Mouse (Mus musculus): ENCODE measurements at regions not wholly inside any gene's neighbourhood (a gene's known extent, or its start where the extent isn't known, plus 50 kb on each side); places are given as distances from the start of the nearest gene placed in this dataset.

DNA sequence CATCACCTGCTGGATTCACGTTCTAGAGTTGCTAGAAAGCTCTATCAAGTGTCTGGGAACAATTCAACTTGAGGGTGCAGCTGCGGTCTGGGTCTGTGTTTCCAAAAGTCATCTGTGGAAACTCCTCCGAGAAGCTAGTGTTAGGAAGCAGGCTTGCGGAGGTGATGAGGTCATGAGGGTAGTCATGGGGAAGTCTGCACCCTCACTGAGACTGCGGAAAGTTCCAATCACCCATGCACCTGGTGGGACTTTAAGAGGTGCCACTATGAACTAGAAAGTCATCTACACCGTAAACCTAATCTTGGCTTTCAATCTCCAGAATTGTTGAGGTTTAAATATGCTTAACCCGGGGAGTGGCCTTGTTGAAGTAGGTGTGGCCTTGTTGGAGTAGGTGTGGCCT is 195.5 kb upstream of the Afdn start:
- TF ChIP-seq POLR2A (IDR thresholded peaks at IDR 0.05; ENCODE audit: low read depth, low read length) (no peak), CTCF (IDR thresholded peaks at IDR 0.05; ENCODE audit: borderline replicate concordance, insufficient read depth, low read length) (no peak)
